Mouse (Mus musculus) common myeloid progenitor, adult 5-6 weeks (primary cell): Measurements from ENCODE around the gene Tbrg4. TPM values are rescaled to one million over a fixed set of nuclear protein-coding genes. Genes with fewer than 3 reads are reported as not detected.

ENCODE experiments used
- total RNA-seq: library from RNA; stranded (forward); fragments of 200-1000, 187-1606 nt; gene quantifications from 2 replicates; pipeline ENCODE4 v1.2.3, GENCODE M21; 2017

Tbrg4 gene
- total RNA-seq, 1 experiment from 2014 or later = 73.2 TPM

Other genes starting within 250 kb of the Tbrg4 start
- 9.6 and 17.1 TPM in 2 replicates for gene Zmiz2, start 237.0 kb downstream of the Tbrg4 start, total RNA-seq
- gene Ppia, start 210.6 kb downstream of the Tbrg4 start, total RNA-seq = 2,015 and 2,091 TPM in 2 replicates
- gene H2afv, start 181.6 kb downstream of the Tbrg4 start, total RNA-seq = 88.8 and 129 TPM in 2 replicates
- 65.8 and 78.7 TPM in 2 replicates for gene Purb, start 150.2 kb downstream of the Tbrg4 start, total RNA-seq
- gene Myo1g, start 105.1 kb downstream of the Tbrg4 start, total RNA-seq = 27.1 and 38.1 TPM in 2 replicates
- gene Ccm2, start 79.2 kb downstream of the Tbrg4 start, total RNA-seq = 36.7 and 39.4 TPM in 2 replicates
- not detected in 2 replicates for gene Nacad, start 20.0 kb downstream of the Tbrg4 start, total RNA-seq
- gene Wap, start 12.6 kb upstream of the Tbrg4 start, total RNA-seq = not detected in 2 replicates
- gene Ramp3, start 32.5 kb upstream of the Tbrg4 start, total RNA-seq = not detected in 2 replicates
- gene Gm11983, start 211.6 kb upstream of the Tbrg4 start, total RNA-seq = not detected in 2 replicates